Mouse (Mus musculus) midbrain, embryonic 11.5 days (tissue): ENCODE results near the gene Gpd2. TPM values are rescaled to one million over a fixed set of nuclear protein-coding genes. Genes with fewer than 3 reads are reported as not detected.

Experiments
- ATAC-seq: fragments of 200-750 bp; cut with Nextera tagmentation; 2 replicates; pipeline ENCODE4 v1.8.0; 2017; ENCODE audit warnings: moderate TSS enrichment, moderate library complexity; ENCODE audit not compliant: low FRiP score
- DNase-seq: peaks from one replicate; pipeline ENCODE4 v3.0.0; 2015; ENCODE audit warnings: low spot score; ENCODE audit errors: missing footprints
- H3K27ac ChIP-seq: fragments of 300-500 bp; sonication (generic); 2 replicates; pipeline ENCODE4 v1.5.1; 2014; ENCODE audit warnings: low read depth, low read length
- H3K27me3 ChIP-seq: fragments of 300-500 bp; sonication (generic); 2 replicates; pipeline ENCODE4 v1.6.1; 2014; ENCODE audit warnings: mild to moderate bottlenecking, low read length, moderate library complexity, mixed read lengths; ENCODE audit not compliant: control insufficient read depth, insufficient read depth
- H3K36me3 ChIP-seq: fragments of 300-500 bp; sonication (generic); 2 replicates; pipeline ENCODE4 v1.6.1; 2014; ENCODE audit warnings: mild to moderate bottlenecking, low read length, moderate library complexity, mixed read lengths; ENCODE audit not compliant: control insufficient read depth, insufficient read depth
- H3K4me1 ChIP-seq: fragments of 300-500 bp; sonication (generic); 2 replicates; pipeline ENCODE4 v1.6.1; 2014; ENCODE audit warnings: low read length; ENCODE audit not compliant: control insufficient read depth, insufficient read depth
- H3K4me2 ChIP-seq: fragments of 300-500 bp; sonication (generic); 2 replicates; pipeline ENCODE4 v1.6.1; 2014; ENCODE audit warnings: mild to moderate bottlenecking, moderate library complexity
- H3K4me3 ChIP-seq: fragments of 300-500 bp; sonication (generic); 2 replicates; pipeline ENCODE4 v1.5.1; 2014; ENCODE audit warnings: low read depth, low read length
- H3K9ac ChIP-seq: fragments of 300-500 bp; sonication (generic); 2 replicates; pipeline ENCODE4 v1.6.1; 2014; ENCODE audit warnings: low read length
- H3K9me3 ChIP-seq: fragments of 300-500 bp; sonication (generic); 2 replicates; pipeline ENCODE4 v1.6.1; 2016; ENCODE audit warnings: low read length; ENCODE audit not compliant: control insufficient read depth
- WGBS: fragments of 180-500 bp; shearing (Covaris S2); extraction: QIAGEN DNeasy Blood & Tissue Kit; methylation state at CpG from one replicate; pipeline ENCODE4 v1.1.7; 2014; 5-methylcytosine and 5-hydroxymethylcytosine counted together
- polyA plus RNA-seq: library from polyadenylated mRNA; unstranded; fragments of >200 nt; fragmentation: Nextera tagmentation; extraction: Ambion mirVana; gene quantifications from 2 replicates; pipeline ENCODE4 v1.2.1, GENCODE M21; 2014

The Gpd2 gene
- polyA plus RNA-seq, 1 experiment from 2014 or later, result 15.8 TPM

DNA sequence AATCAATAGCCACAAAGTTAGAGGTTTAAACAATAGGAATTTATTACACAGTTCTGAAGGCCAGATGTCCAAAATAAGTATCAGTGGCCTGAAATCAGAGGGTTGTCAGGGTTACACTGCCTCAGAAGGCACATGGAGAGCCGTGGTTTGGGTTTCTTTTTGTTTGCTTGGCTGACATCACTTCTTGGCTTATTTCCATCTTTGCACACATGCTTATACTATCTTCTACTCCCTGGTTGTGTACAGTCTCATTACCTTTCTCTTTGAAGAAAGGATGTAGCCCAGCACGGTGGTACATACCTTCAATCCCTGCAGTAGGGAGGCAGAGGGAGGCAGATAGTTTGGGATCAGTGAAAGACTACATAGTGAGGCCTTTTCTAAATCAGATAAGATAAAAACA lies 12.2 kb upstream of the Gpd2 start:
- H3K36me3 ChIP-seq, result no peaks in the 10 kb centered on the region
- ATAC-seq (no peak), DNase-seq (peak; percentile 79)
- 70% methylated on average over 2 of the region's 2 CpGs for WGBS
- no peaks in the 10 kb centered on the region for H3K9me3 ChIP-seq
- no peak overlapping the region for H3K27ac ChIP-seq
- peaks cover 6% of the 10 kb centered on the region; the same call in 1 of the 2 replicates for H3K27me3 ChIP-seq
- no peak overlapping the region for H3K9ac ChIP-seq
- no peak overlapping the region for H3K4me2 ChIP-seq
- no peaks in the 10 kb centered on the region for H3K4me1 ChIP-seq
- no peak overlapping the region for H3K4me3 ChIP-seq

DNA sequence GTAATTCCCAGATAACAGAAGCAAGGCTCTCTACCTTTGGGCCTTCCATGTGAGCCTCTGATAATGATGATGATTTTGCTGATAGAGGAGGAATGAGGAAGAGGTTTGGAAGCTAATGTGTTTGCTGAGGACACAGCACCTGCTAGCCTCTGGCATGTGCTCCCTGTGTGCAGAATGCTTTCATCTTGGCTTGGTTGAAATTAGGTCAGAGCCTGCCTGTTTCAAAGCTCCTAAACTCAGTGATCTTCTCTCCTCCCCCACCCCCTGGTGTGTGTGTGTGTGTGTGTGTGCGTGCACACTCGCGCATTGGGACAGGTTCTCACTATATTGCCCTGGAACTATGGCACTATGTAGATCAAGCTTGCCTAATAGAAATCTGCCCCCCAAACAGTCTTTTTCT lies 10.0 kb upstream of the Gpd2 start:
- peak; percentile 23 for DNase-seq
- no peak for ATAC-seq
- Histone ChIP-seq H3K9me3 (no peaks in the 10 kb centered on the region), H3K27me3 (peaks cover 6% of the 10 kb centered on the region; the same call in 1 of the 2 replicates), H3K4me1 (no peaks in the 10 kb centered on the region), H3K4me3 (no peak overlapping the region), H3K9ac (no peak overlapping the region), H3K36me3 (no peaks in the 10 kb centered on the region), H3K27ac (no peak overlapping the region), H3K4me2 (no peak overlapping the region)
- 87% methylated on average over 3 of the region's 3 CpGs for WGBS

DNA sequence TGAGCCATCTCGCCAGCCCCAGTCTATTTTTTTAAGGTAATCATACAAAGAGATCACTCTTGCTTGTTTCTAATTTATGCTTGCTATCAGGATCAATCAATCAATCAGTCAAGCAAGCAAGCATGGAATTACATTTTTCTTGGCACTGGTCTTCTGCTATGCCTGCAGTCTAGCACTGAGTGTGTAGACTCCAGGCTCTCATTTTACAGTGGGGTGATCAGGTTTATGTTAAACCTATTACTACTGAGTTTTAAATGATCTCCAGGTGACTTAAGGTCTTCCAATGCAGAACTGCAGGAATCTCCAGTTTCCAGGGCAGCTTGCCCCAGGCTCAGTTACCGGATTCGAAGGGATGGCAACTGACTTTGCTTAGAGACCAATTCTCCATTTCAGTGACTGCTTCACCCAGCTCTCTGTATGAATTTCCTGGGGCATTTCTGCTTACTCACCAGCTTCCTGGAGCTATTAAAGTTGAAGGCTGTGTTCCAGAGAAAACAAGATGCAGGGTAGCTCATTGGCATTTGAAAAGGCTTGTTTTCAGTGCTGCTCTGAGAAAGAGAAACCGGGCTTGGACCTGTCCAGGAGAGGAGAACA lies 7.7 kb upstream of the Gpd2 start:
- H3K9ac ChIP-seq, result no peak overlapping the region
- H3K4me1 ChIP-seq, result no peaks in the 10 kb centered on the region
- H3K9me3 ChIP-seq, result no peaks in the 10 kb centered on the region
- H3K4me2 ChIP-seq, result no peak overlapping the region
- H3K27me3 ChIP-seq, result no peaks in the 10 kb centered on the region
- no peak for DNase-seq
- H3K4me3 ChIP-seq, result no peak overlapping the region
- ATAC-seq, result no peak
- no peak overlapping the region for H3K27ac ChIP-seq
- WGBS, result 54% methylated on average over 4 of the region's 4 CpGs
- H3K36me3 ChIP-seq, result no peaks in the 10 kb centered on the region

DNA sequence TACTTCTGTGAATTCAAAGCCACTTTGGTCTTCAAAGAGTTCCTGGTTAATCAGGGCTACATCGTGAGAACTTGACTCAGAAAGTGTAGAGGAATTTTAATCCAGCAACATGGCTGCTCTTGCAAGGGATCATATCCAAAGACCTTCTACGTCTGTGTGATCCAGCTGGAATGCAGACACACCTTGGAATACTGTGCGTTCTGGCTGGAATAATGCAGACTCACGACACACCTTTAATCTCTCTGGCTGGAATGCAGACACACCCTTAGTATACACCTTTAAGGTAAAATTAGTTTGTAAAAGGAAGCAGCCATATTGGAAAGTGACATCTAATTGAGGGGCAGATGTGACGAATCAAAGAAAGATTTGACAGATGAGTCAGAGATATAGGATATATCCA lies 6.0 kb upstream of the Gpd2 start:
- WGBS, result 83% methylated on average over 5 of the region's 5 CpGs
- DNase-seq, result peak; percentile 69
- Histone ChIP-seq H3K4me2 (no peak overlapping the region), H3K9me3 (no peaks in the 10 kb centered on the region), H3K27ac (no peak overlapping the region), H3K9ac (no peak overlapping the region), H3K4me1 (no peaks in the 10 kb centered on the region), H3K4me3 (no peak overlapping the region), H3K27me3 (no peaks in the 10 kb centered on the region), H3K36me3 (no peaks in the 10 kb centered on the region)
- no peak for ATAC-seq

DNA sequence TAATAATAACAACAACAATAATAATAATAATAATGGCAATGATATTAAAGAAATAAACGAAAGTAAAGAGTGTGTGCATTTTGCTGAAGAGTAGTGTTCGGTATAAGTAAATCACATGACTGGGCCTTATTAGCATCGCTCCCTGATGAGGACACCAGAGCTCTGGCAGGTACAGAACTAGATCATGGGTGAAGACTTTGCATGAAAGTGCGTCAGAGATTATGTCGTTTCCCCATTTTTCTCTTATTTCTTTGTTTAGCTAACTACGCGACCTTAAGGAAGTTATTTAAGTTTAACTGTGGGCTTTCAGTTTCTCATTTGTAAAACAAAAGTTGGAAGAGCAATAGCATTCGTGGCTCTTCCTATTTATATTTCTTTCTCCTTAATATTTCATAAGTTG lies 5.1 kb upstream of the Gpd2 start:
- H3K27ac ChIP-seq, result no peak overlapping the region
- no peak overlapping the region for H3K4me2 ChIP-seq
- ATAC-seq (no peak), DNase-seq (no peak)
- WGBS, result 89% methylated on average over 8 of the region's 8 CpGs
- no peaks in the 10 kb centered on the region for H3K36me3 ChIP-seq
- H3K9ac ChIP-seq, result no peak overlapping the region
- 0 out of 2 replicates have a peak, but pooled peaks cover under 1% of the 10 kb centered on the region for H3K4me1 ChIP-seq
- no peaks in the 10 kb centered on the region for H3K27me3 ChIP-seq
- H3K4me3 ChIP-seq, result no peak overlapping the region
- no peaks in the 10 kb centered on the region for H3K9me3 ChIP-seq

DNA sequence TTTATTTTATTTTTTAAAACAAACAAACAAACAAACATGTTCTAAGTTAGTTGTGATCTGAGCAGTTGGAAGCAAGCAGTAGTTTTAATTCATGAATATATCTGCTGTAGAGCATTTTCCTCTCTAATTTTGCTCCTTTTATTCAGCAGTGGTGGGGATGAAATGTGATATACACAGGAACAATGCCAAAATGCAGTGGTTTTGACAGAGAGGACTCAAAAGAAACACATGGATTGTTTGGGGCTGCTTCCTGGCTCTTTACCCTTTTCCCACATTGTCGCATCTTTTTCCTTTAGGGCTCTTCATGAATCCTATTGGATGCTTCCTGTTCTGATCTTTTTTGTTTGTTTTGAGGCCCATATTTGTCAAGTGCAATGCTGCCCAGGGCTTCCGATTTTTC lies 1.2 kb upstream of the Gpd2 start:
- Histone ChIP-seq H3K36me3 (no peaks in the 10 kb centered on the region), H3K27ac (no peak overlapping the region)
- WGBS, result 87% methylated on average over 2 of the region's 2 CpGs

DNA sequence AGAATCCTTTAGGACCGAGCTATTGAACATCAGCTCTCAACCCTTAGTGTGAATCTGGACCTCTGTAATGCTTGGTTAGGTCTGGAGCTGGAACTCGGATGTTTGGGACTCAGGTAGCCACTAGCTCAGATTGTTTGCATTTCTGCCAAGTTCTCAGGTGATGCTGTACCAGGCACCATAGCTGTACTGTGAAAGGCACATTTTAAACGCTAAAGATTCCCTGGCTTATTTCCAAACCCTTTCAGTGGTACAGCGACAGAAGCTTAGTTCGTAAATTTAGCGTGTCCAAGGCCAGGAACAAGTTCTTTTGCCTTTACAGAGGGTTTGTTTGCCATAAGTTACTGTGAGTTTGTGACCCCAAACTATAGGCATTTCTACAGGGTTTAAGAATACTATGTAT lies 409 bp upstream of the Gpd2 start:
- no peak for DNase-seq
- Histone ChIP-seq H3K9me3 (no peaks in the 10 kb centered on the region), H3K27me3 (peaks cover 5% of the 10 kb centered on the region; the same call in 1 of the 2 replicates), H3K4me3 (no peak overlapping the region), H3K9ac (no peak overlapping the region), H3K36me3 (no peaks in the 10 kb centered on the region), H3K4me2 (peak overlapping the region; percentile 94; the same call in 1 of the 2 replicates), H3K27ac (no peak overlapping the region), H3K4me1 (0 out of 2 replicates have a peak, but pooled peaks cover 2% of the 10 kb centered on the region)
- no peak for ATAC-seq
- WGBS, result 47% methylated on average over 6 of the region's 6 CpGs

More for the DNA sequence above, 1.2 kb upstream of the Gpd2 start:
- H3K9ac ChIP-seq, result no peak overlapping the region
- no peaks in the 10 kb centered on the region for H3K9me3 ChIP-seq
- H3K27me3 ChIP-seq, result peaks cover 5% of the 10 kb centered on the region; the same call in 1 of the 2 replicates
- H3K4me2 ChIP-seq, result no peak overlapping the region
- DNase-seq, result no peak
- ATAC-seq, result no peak
- H3K4me1 ChIP-seq, result 0 out of 2 replicates have a peak, but pooled peaks cover 2% of the 10 kb centered on the region
- no peak overlapping the region for H3K4me3 ChIP-seq

DNA sequence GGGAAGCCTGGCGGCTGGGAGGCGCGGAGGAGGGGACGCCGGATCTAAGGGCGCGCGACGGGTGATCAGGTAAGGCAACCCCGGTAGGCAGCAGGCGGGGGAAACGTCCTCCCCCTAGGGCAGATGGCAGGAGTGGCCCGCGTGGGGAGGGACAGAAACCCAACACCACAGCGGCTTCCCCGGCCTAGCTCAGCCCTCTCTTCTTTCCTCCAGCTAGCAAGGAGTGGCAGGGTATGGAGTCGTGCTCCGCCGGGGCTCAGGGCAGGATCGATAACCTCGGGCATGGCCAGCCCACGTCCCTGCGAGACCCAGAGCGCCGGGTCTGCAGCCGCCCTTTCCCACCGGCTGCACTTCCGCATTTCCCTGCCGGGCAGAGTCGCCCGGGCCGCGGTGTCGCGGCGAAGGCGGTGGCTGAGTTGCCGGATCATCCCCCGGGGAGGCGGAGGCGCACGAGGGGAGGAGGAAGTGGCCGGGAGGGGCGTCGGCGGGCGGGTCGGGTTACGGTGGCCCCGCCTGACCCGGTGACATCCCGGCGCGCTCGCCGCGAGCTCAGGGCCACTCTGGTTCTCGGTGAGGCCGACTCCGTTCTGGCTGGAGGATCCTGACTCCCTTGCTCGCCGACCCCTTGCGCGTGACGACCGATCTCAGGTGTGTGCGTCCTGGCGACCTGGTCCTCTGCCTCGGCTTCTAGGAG lies 632 bp downstream of the Gpd2 start:
- DNase-seq, result peak; percentile 96
- peak overlapping the region; percentile 86 for H3K9ac ChIP-seq
- peak; percentile 85 for ATAC-seq
- H3K9me3 ChIP-seq, result no peaks in the 10 kb centered on the region
- H3K4me2 ChIP-seq, result peak overlapping the region; percentile 94
- H3K4me1 ChIP-seq, result 0 out of 2 replicates have a peak, but pooled peaks cover 2% of the 10 kb centered on the region
- peaks cover 5% of the 10 kb centered on the region; the same call in 1 of the 2 replicates for H3K27me3 ChIP-seq
- under 1% methylated on average over 65 of the region's 69 CpGs for WGBS
- H3K4me3 ChIP-seq, result peak overlapping the region; percentile 75
- no peaks in the 10 kb centered on the region for H3K36me3 ChIP-seq
- H3K27ac ChIP-seq, result peak overlapping the region; percentile 9; the same call in 1 of the 2 replicates

DNA sequence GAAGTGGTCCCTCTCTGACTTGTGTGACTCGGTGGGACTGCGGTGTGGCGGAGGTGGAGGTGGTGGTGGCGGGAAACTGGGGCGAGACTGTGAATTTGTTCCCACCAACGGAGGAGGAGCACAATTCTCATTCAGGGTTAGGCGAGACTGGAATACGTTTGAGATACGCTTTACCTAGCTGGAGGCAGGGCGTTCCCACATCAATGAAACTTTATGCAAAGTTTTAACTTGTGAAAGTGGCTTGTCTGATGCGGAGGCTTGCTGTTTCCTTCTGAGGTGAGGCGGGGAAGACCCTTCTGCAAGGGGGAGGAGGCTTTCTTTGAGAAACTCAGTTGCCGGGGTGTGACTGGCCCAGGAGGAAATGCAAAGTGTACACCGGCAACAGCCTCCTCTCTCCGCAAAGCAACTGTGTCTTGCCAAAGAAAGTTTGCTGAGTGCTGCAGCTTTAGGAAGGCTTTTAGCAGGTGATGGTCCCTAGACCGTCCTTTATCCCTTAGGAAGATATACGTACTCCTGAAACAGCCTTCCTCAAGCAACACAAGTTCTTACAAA lies 1.3 kb downstream of the Gpd2 start:
- peak overlapping the region; percentile 86 for H3K9ac ChIP-seq
- no peak overlapping the region for H3K27ac ChIP-seq
- H3K9me3 ChIP-seq, result no peaks in the 10 kb centered on the region
- peak overlapping the region; percentile 75 for H3K4me3 ChIP-seq
- WGBS, result 3% methylated on average over 17 of the region's 17 CpGs
- H3K4me1 ChIP-seq, result 0 out of 2 replicates have a peak, but pooled peaks cover 2% of the 10 kb centered on the region
- DNase-seq (no peak), ATAC-seq (peak; percentile 9; the same call in 1 of the 2 replicates)
- peak overlapping the region; percentile 94 for H3K4me2 ChIP-seq
- H3K27me3 ChIP-seq, result peaks cover 5% of the 10 kb centered on the region; the same call in 1 of the 2 replicates
- H3K36me3 ChIP-seq, result no peaks in the 10 kb centered on the region
